Mouse (Mus musculus): ENCODE data around the gene Gm44511.

- TF ChIP-seq CTCF (conservative IDR thresholded peaks at IDR 0.05; ENCODE audit: insufficient read depth, insufficient read length, low read depth, low read length) (no peak), POLR2A (IDR thresholded peaks at IDR 0.05; ENCODE audit: low read depth, low read length) (no peak)
Observed at GRCm38 (mm10) chr6:128856250-128856649, 30.1 kb upstream of the Gm44511 start.
